Mouse (Mus musculus) kidney, embryonic 16.5 days (tissue): ENCODE measurements around the gene Pold3. TPM values are rescaled to one million over a fixed set of nuclear protein-coding genes. Genes with fewer than 3 reads are reported as not detected.
A peak's percentile ranks its signal among the peaks of the same experiment; 100 is the strongest.

ENCODE experiments used
- ATAC-seq: fragments of 200-750 bp; cut with Nextera tagmentation; 2 replicates; pipeline ENCODE4 v1.8.0; 2017; ENCODE audit warnings: moderate TSS enrichment; ENCODE audit not compliant: low FRiP score, low TSS enrichment
- H3K27ac ChIP-seq: fragments of 300-500 bp; sonication (generic); 2 replicates; pipeline ENCODE4 v1.5.1; 2014; ENCODE audit warnings: low read length
- H3K27me3 ChIP-seq: fragments of 300-500 bp; sonication (generic); 2 replicates; pipeline ENCODE4 v1.6.1; 2014; ENCODE audit warnings: low read length, control low read depth, mixed read lengths; ENCODE audit not compliant: insufficient read depth
- H3K36me3 ChIP-seq: fragments of 300-500 bp; sonication (generic); 2 replicates; pipeline ENCODE4 v1.6.1; 2014; ENCODE audit warnings: low read length, control low read depth, mixed read lengths; ENCODE audit not compliant: insufficient read depth
- H3K4me1 ChIP-seq: fragments of 300-500 bp; sonication (generic); 2 replicates; pipeline ENCODE4 v1.6.1; 2014; ENCODE audit warnings: low read length, control low read depth, mixed read lengths; ENCODE audit not compliant: insufficient read depth
- H3K4me2 ChIP-seq: fragments of 300-500 bp; sonication (generic); replicated peaks from 2 replicates; pipeline ENCODE4 v1.6.1; 2014; ENCODE audit warnings: low read depth, low read length
- H3K4me3 ChIP-seq: fragments of 300-500 bp; sonication (generic); 2 replicates; pipeline ENCODE4 v1.5.1; 2014; ENCODE audit warnings: mild to moderate bottlenecking, low read length
- H3K9ac ChIP-seq: fragments of 300-500 bp; sonication (generic); replicated peaks from 2 replicates; pipeline ENCODE4 v1.6.1; 2014; ENCODE audit warnings: low read length
- H3K9me3 ChIP-seq: fragments of 300-500 bp; sonication (generic); 2 replicates; pipeline ENCODE4 v1.6.1; 2016; ENCODE audit warnings: low read length, control low read depth
- WGBS: fragments of 180-500 bp; shearing (Covaris S2); extraction: QIAGEN DNeasy Blood & Tissue Kit; methylation state at CpG from one replicate; pipeline ENCODE4 v1.1.7; 2014; 5-methylcytosine and 5-hydroxymethylcytosine counted together
- polyA plus RNA-seq: library from polyadenylated mRNA; unstranded; fragments of >200 nt; fragmentation: Nextera tagmentation; extraction: Ambion mirVana; gene quantifications from 2 replicates; pipeline ENCODE4 v1.2.1, GENCODE M21; 2015

Gene Pold3
- polyA plus RNA-seq, 1 experiment from 2014 or later, result 63.9 TPM

GRCm38 (mm10) chr7:100140591-100140990, 19.2 kb upstream of the Pold3 start:
- no peak for ATAC-seq

GRCm38 (mm10) chr7:100138075-100138474, 16.7 kb upstream of the Pold3 start:
- Histone ChIP-seq H3K4me2 (no peak overlapping the region), H3K9ac (no peak overlapping the region), H3K9me3 (no peaks in the 10 kb centered on the region), H3K36me3 (no peaks in the 10 kb centered on the region), H3K27me3 (no peaks in the 10 kb centered on the region), H3K27ac (no peak overlapping the region), H3K4me3 (no peak overlapping the region), H3K4me1 (no peaks in the 10 kb centered on the region)
- ATAC-seq, result no peak
- WGBS, result 94% methylated on average over 4 of the region's 4 CpGs

More at GRCm38 (mm10) chr7:100140591-100140990, 19.2 kb upstream of the Pold3 start:
- no peak overlapping the region for H3K27ac ChIP-seq
- 85% methylated on average over 1 of the region's 1 CpGs for WGBS
- no peak overlapping the region for H3K4me3 ChIP-seq
- no peak overlapping the region for H3K9ac ChIP-seq
- no peaks in the 10 kb centered on the region for H3K4me1 ChIP-seq
- H3K9me3 ChIP-seq, result no peaks in the 10 kb centered on the region
- no peaks in the 10 kb centered on the region for H3K36me3 ChIP-seq
- H3K27me3 ChIP-seq, result no peaks in the 10 kb centered on the region
- no peak overlapping the region for H3K4me2 ChIP-seq

GRCm38 (mm10) chr7:100137038-100137437, 15.7 kb upstream of the Pold3 start:
- whole genome bisulfite sequencing, result 79% methylated on average over 9 of the region's 9 CpGs
- Histone ChIP-seq H3K36me3 (no peaks in the 10 kb centered on the region), H3K4me3 (no peak overlapping the region), H3K4me2 (no peak overlapping the region), H3K9me3 (no peaks in the 10 kb centered on the region), H3K9ac (no peak overlapping the region), H3K27ac (no peak overlapping the region), H3K4me1 (no peaks in the 10 kb centered on the region), H3K27me3 (no peaks in the 10 kb centered on the region)
- ATAC-seq, result 0 out of 2 replicates have a peak, but pooled peaks have one; percentile 42

GRCm38 (mm10) chr7:100132379-100132778, 11.0 kb upstream of the Pold3 start:
- no peaks in the 10 kb centered on the region for H3K27me3 ChIP-seq
- no peaks in the 10 kb centered on the region for H3K9me3 ChIP-seq
- H3K36me3 ChIP-seq, result no peaks in the 10 kb centered on the region
- 78% methylated on average over 1 of the region's 1 CpGs for WGBS
- H3K27ac ChIP-seq, result no peak overlapping the region
- no peak for ATAC-seq
- H3K4me2 ChIP-seq, result no peak overlapping the region
- no peak overlapping the region for H3K4me3 ChIP-seq
- no peaks in the 10 kb centered on the region for H3K4me1 ChIP-seq
- no peak overlapping the region for H3K9ac ChIP-seq

- Histone ChIP-seq H3K4me3 (no peak overlapping the region), H3K9me3 (peaks cover 3% of the 10 kb centered on the region; the same call in 1 of the 2 replicates), H3K36me3 (no peaks in the 10 kb centered on the region), H3K4me1 (no peaks in the 10 kb centered on the region), H3K27me3 (no peaks in the 10 kb centered on the region), H3K9ac (no peak overlapping the region), H3K27ac (no peak overlapping the region), H3K4me2 (no peak overlapping the region)
- WGBS, result 21% methylated on average over 6 of the region's 6 CpGs
- no peak for ATAC-seq
Measured at GRCm38 (mm10) chr7:100130592-100130991, 9.2 kb upstream of the Pold3 start.

GRCm38 (mm10) chr7:100128262-100129041, 7.1 kb upstream of the Pold3 start:
- Histone ChIP-seq H3K9me3 (peaks cover 3% of the 10 kb centered on the region; the same call in 1 of the 2 replicates), H3K36me3 (no peaks in the 10 kb centered on the region), H3K4me3 (no peak overlapping the region), H3K27me3 (no peaks in the 10 kb centered on the region), H3K27ac (no peak overlapping the region), H3K4me2 (no peak overlapping the region), H3K4me1 (no peaks in the 10 kb centered on the region), H3K9ac (no peak overlapping the region)
- WGBS, result 71% methylated on average over 7 of the region's 7 CpGs
- ATAC-seq, result no peak

GRCm38 (mm10) chr7:100126514-100126913, 5.1 kb upstream of the Pold3 start:
- 91% methylated on average over 7 of the region's 7 CpGs for WGBS
- no peaks in the 10 kb centered on the region for H3K27me3 ChIP-seq
- no peaks in the 10 kb centered on the region for H3K36me3 ChIP-seq
- peaks cover 3% of the 10 kb centered on the region; the same call in 1 of the 2 replicates for H3K9me3 ChIP-seq
- no peak overlapping the region for H3K27ac ChIP-seq
- no peak overlapping the region for H3K4me2 ChIP-seq
- ATAC-seq, result no peak
- no peak overlapping the region for H3K4me3 ChIP-seq
- peaks cover 6% of the 10 kb centered on the region; the same call in 1 of the 2 replicates for H3K4me1 ChIP-seq
- H3K9ac ChIP-seq, result no peak overlapping the region

GRCm38 (mm10) chr7:100125166-100125565, 3.8 kb upstream of the Pold3 start:
- peaks cover 3% of the 10 kb centered on the region; the same call in 1 of the 2 replicates for H3K9me3 ChIP-seq
- 78% methylated on average over 4 of the region's 4 CpGs for whole genome bisulfite sequencing
- no peaks in the 10 kb centered on the region for H3K36me3 ChIP-seq
- H3K9ac ChIP-seq, result no peak overlapping the region
- no peaks in the 10 kb centered on the region for H3K27me3 ChIP-seq
- peaks cover 10% of the 10 kb centered on the region for H3K4me1 ChIP-seq
- no peak overlapping the region for H3K4me3 ChIP-seq
- ATAC-seq, result no peak
- H3K27ac ChIP-seq, result no peak overlapping the region
- H3K4me2 ChIP-seq, result no peak overlapping the region

GRCm38 (mm10) chr7:100124211-100124610, 2.8 kb upstream of the Pold3 start:
- WGBS, result 80% methylated on average over 2 of the region's 2 CpGs
- no peak for ATAC-seq
- no peaks in the 10 kb centered on the region for H3K36me3 ChIP-seq
- no peak overlapping the region for H3K4me2 ChIP-seq
- H3K27ac ChIP-seq, result no peak overlapping the region
- peaks cover 3% of the 10 kb centered on the region; the same call in 1 of the 2 replicates for H3K9me3 ChIP-seq
- H3K9ac ChIP-seq, result no peak overlapping the region
- H3K4me1 ChIP-seq, result peaks cover 16% of the 10 kb centered on the region
- no peaks in the 10 kb centered on the region for H3K27me3 ChIP-seq
- no peak overlapping the region for H3K4me3 ChIP-seq

GRCm38 (mm10) chr7:100123486-100123885, 2.1 kb upstream of the Pold3 start:
- peaks cover 16% of the 10 kb centered on the region for H3K4me1 ChIP-seq
- H3K9me3 ChIP-seq, result peaks cover 3% of the 10 kb centered on the region; the same call in 1 of the 2 replicates
- no peak overlapping the region for H3K27ac ChIP-seq
- no peak for ATAC-seq
- WGBS, result 51% methylated on average over 6 of the region's 6 CpGs
- no peaks in the 10 kb centered on the region for H3K36me3 ChIP-seq
- H3K4me2 ChIP-seq, result no peak overlapping the region
- no peak overlapping the region for H3K9ac ChIP-seq
- no peaks in the 10 kb centered on the region for H3K27me3 ChIP-seq
- no peak overlapping the region for H3K4me3 ChIP-seq
